Mouse (Mus musculus): ENCODE data around the gene Bnc2. TPM values are rescaled to one million over a fixed set of nuclear protein-coding genes. Genes with fewer than 3 reads are reported as not detected.

Gene Bnc2
- polyA plus RNA-seq, 1 experiment from 2014 or later = 28.8 TPM

DNA sequence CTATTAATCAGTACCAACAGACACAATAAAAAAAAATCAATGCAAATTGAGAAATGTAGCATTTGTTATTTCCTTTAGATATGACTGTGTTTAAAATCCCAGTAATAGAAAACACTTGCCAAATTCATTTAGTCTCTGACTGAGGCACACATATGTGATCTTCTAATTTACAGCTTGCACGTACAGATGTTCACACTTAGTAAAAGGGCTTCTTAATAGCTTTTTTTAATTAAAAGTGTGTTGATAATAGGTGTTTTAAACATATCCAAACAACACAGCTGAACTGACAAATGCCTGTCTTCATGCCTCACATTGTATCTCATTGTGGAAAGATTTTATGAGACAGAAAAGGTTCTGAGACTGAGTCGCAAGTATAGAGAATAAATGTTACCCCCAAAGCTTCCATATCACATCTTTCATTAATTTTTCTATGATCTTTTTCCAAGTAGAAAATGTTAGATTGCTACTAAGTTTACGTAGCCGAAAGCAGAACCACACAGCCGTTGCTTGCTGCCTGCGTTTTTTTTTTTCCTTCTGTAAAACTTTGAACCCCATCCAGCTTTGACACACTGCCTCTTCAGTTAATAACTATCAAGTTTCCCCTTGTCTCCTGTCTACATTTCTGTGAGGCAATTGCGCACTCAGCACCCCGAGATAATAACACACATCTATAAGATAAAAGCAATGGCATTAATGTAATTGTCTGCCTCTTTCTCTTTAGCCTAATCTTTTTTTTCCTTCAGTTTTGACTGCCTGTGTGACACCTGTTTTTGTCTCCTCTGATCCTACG is 271.5 kb downstream of the Bnc2 start:
- Histone ChIP-seq H3K4me2 (peak overlapping the region; percentile 24; the same call in 1 of the 2 replicates), H3K27me3 (0 out of 2 replicates have a peak, but pooled peaks cover 5% of the 10 kb centered on the region), H3K9me3 (no peaks in the 10 kb centered on the region), H3K36me3 (no peaks in the 10 kb centered on the region), H3K4me3 (no peak overlapping the region), H3K4me1 (peaks cover 26% of the 10 kb centered on the region), H3K9ac (no peak overlapping the region), H3K27ac (no peak overlapping the region)
- no peak for ATAC-seq (ENCODE audit: insufficient number of reproducible peaks, insufficient read depth, low FRiP score, low TSS enrichment, low read depth)
- WGBS = 18% methylated on average over 9 of the region's 9 CpGs

DNA sequence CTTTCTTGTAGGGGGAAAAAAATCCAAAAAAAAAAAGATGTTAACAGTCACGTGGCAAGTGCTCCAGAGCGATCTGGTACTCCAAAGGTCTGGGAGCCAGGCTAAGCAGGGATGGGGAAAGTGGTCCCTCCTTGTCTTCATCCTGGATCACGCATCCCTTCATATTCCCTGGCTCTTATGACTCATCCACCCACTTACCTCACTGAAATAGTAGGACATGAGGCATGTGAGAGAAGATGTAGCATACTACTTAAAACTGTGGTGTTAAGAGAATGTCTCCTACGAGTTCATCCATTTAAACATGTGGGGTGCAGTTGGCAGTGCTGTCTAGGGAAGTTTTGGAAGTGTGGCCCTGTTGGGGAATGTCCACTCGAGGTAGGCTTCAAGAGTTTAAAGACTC is 286.1 kb downstream of the Bnc2 start:
- no peak overlapping the region for H3K9ac ChIP-seq
- no peak for ATAC-seq (ENCODE audit: insufficient number of reproducible peaks, insufficient read depth, low FRiP score, low TSS enrichment, low read depth)
- H3K36me3 ChIP-seq = peaks cover 10% of the 10 kb centered on the region
- peaks cover 7% of the 10 kb centered on the region for H3K4me1 ChIP-seq
- no peak overlapping the region for H3K4me3 ChIP-seq
- H3K4me2 ChIP-seq = no peak overlapping the region
- no peaks in the 10 kb centered on the region for H3K9me3 ChIP-seq
- no peaks in the 10 kb centered on the region for H3K27me3 ChIP-seq
- H3K27ac ChIP-seq = no peak overlapping the region
- 89% methylated on average over 5 of the region's 5 CpGs for WGBS

DNA sequence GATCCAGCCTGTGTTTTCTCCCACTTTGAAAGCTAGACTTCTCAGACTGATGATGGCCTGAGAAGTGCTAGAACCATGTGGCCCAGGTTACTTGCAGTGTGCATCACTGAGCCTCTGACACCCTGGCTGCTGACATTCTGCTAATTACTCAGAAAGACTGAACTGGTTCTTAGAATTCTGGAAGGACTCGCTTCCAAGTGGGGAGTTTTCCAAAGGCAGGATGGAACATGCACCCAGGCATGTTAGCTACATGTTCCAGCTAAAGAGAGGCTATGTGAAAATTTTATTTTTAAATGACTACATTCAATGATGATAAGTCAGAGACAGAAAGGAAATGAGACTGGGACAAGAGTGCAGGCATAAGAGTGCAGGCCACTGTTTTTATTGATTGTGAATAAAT is 289.9 kb downstream of the Bnc2 start:
- Histone ChIP-seq H3K36me3 (0 out of 2 replicates have a peak, but pooled peaks cover 2% of the 10 kb centered on the region), H3K9ac (no peak overlapping the region), H3K4me2 (no peak overlapping the region), H3K4me3 (no peak overlapping the region), H3K27me3 (no peaks in the 10 kb centered on the region), H3K9me3 (no peaks in the 10 kb centered on the region), H3K27ac (no peak overlapping the region), H3K4me1 (0 out of 2 replicates have a peak, but pooled peaks cover 4% of the 10 kb centered on the region)
- ATAC-seq (ENCODE audit: insufficient number of reproducible peaks, insufficient read depth, low FRiP score, low TSS enrichment, low read depth) = no peak
- WGBS = 71% methylated on average over 1 of the region's 1 CpGs

DNA sequence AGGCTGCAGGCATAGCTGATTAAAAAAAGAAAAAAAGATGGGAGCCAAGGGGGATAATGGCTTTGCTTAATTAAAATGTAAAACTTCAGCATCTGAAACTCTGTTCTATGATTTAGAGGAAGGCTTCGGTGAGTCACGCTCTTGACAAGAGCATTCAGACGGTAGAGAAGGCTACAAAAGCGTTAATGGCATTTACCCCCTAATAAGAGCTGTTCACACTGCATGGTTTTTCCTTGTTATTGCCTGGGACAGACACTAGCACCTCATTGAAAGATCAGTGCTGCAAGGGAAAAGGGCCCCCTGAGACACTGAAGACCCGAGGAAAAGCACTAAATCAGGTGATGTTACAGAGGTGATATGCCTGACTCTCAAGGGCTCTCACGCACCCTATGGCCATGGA is 295.8 kb downstream of the Bnc2 start:
- Histone ChIP-seq H3K36me3 (no peaks in the 10 kb centered on the region), H3K27me3 (no peaks in the 10 kb centered on the region; the same call in 1 of the 2 replicates), H3K27ac (no peak overlapping the region), H3K4me3 (no peak overlapping the region), H3K4me2 (no peak overlapping the region), H3K4me1 (peaks cover 14% of the 10 kb centered on the region), H3K9me3 (no peaks in the 10 kb centered on the region), H3K9ac (no peak overlapping the region)
- no peak for ATAC-seq (ENCODE audit: insufficient number of reproducible peaks, insufficient read depth, low FRiP score, low TSS enrichment, low read depth)
- WGBS = 71% methylated on average over 6 of the region's 6 CpGs

DNA sequence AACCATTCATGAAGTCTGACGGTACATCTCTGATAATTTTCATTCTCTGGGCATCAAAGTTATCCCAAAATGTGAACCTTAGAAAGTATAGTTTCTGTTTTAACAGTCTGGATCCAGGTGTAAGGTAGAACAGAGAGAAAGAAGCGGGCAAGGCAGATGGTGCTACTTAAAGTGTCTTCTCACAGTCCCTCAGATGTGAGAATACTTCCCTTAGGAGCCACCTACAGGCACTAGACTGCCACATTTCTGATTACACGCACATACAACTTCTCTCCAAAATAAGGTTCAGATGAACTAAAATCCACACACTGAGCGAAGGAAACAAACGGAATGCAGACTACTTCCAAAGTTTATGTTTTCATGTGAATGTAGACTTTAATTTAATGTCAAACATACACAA is 297.6 kb downstream of the Bnc2 start:
- Histone ChIP-seq H3K9ac (no peak overlapping the region), H3K4me1 (peaks cover 14% of the 10 kb centered on the region), H3K36me3 (no peaks in the 10 kb centered on the region), H3K4me2 (no peak overlapping the region), H3K27me3 (no peaks in the 10 kb centered on the region; the same call in 1 of the 2 replicates), H3K4me3 (no peak overlapping the region), H3K9me3 (no peaks in the 10 kb centered on the region), H3K27ac (no peak overlapping the region)
- WGBS = 74% methylated on average over 5 of the region's 5 CpGs
- ATAC-seq (ENCODE audit: insufficient number of reproducible peaks, insufficient read depth, low FRiP score, low TSS enrichment, low read depth) = no peak

DNA sequence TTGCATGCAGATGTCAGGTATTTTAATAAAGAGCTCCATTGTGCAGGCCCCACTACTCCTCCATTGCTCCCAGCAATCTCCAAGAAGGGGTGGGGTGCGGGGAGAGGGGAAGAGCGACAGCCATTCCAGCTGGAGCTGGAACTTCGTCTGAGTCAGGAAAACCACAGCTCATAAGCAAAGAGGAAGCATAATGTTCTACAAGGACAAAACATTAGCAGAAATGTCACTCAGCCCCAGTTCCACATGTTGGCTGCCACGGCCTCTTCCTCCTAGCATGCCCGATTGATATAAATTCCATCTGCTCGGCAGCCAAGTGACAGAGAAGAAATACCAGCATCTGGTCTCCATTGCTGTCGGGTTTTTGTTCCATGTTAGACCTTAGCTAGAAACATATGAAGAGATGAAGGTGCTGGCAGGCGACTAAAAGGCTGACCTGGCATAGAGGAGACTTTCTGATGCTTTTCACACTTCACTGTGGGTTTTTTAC is 312.7 kb downstream of the Bnc2 start:
- H3K9ac ChIP-seq = no peak overlapping the region
- WGBS = 13% methylated on average over 8 of the region's 8 CpGs
- no peaks in the 10 kb centered on the region for H3K9me3 ChIP-seq
- H3K27me3 ChIP-seq = no peaks in the 10 kb centered on the region
- ATAC-seq (ENCODE audit: insufficient number of reproducible peaks, insufficient read depth, low FRiP score, low TSS enrichment, low read depth) = 0 out of 2 replicates have a peak, but pooled peaks have one; percentile 43
- H3K36me3 ChIP-seq = no peaks in the 10 kb centered on the region
- H3K27ac ChIP-seq = peak overlapping the region; percentile 77
- peak overlapping the region; percentile 14; the same call in 1 of the 2 replicates for H3K4me2 ChIP-seq
- H3K4me1 ChIP-seq = peaks cover 34% of the 10 kb centered on the region
- H3K4me3 ChIP-seq = no peak overlapping the region

DNA sequence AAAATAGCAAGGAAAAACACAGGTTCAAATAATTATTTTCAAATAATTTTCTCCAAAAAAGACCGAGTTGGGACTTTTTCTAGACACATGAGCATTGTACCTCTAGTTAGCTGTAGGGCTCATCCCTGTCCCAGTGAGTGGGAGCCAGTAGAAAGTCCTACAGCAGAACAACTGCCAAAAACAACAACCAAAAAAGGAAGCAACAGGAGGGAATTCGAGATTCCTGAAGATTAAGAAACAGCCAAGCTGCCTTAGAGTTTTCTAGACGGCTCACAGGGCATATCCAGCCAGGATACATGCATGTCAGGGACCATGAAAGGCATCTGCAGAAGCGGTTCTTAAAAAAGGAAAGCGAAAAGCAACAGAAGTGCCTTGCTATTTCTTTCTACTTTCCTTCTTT is 313.9 kb downstream of the Bnc2 start:
- peaks cover 44% of the 10 kb centered on the region for H3K4me1 ChIP-seq
- no peak overlapping the region for H3K4me2 ChIP-seq
- no peaks in the 10 kb centered on the region for H3K27me3 ChIP-seq
- H3K27ac ChIP-seq = peak overlapping the region; percentile 18; the same call in 1 of the 2 replicates
- H3K36me3 ChIP-seq = no peaks in the 10 kb centered on the region
- no peaks in the 10 kb centered on the region for H3K9me3 ChIP-seq
- no peak overlapping the region for H3K9ac ChIP-seq
- WGBS = 32% methylated on average over 5 of the region's 5 CpGs
- ATAC-seq (ENCODE audit: insufficient number of reproducible peaks, insufficient read depth, low FRiP score, low TSS enrichment, low read depth) = no peak
- H3K4me3 ChIP-seq = no peak overlapping the region

DNA sequence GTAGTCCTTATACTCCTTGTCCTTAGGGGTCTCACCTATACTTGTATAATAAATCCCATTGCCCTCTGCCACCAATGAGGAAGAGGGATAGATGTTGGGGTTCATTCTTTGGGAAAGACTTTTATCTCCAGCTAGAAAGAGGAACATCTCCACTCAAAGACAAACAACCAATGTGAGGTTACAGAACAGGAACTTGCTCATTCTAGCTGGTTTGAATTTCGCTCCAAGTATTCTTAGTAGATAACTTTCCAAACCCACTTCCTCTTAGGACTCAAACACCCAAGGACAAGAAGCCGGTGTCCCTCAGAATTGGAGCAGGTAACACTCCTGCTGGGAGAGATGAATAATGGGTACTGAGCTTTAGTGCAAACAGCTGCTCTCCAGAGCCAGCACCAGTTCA is 315.1 kb downstream of the Bnc2 start:
- no peak for ATAC-seq (ENCODE audit: insufficient number of reproducible peaks, insufficient read depth, low FRiP score, low TSS enrichment, low read depth)
- WGBS = 88% methylated on average over 2 of the region's 2 CpGs
- Histone ChIP-seq H3K4me1 (peaks cover 45% of the 10 kb centered on the region), H3K4me3 (no peak overlapping the region), H3K27me3 (no peaks in the 10 kb centered on the region), H3K27ac (no peak overlapping the region), H3K36me3 (no peaks in the 10 kb centered on the region), H3K9ac (no peak overlapping the region), H3K9me3 (no peaks in the 10 kb centered on the region), H3K4me2 (no peak overlapping the region)

DNA sequence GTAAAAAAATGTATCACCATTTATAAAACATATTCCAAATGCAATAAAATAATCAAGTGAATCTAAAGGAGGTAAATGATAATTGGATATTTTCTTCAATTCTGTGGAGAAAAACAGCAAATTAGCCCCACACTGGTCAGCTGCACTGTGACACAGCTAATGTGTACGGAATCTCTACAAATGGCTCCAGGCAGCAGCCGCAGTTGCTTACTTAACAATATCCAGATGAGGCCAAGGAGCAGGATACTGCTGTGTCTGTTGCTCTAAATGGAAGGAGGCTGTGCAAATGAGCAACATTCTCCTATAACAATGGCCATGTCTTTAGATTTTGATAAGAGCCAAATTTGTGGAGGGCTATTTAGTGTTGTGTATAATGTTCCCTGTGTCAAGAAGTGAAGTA is 316.9 kb downstream of the Bnc2 start:
- Histone ChIP-seq H3K27ac (no peak overlapping the region), H3K27me3 (no peaks in the 10 kb centered on the region), H3K4me3 (no peak overlapping the region), H3K9ac (no peak overlapping the region), H3K4me2 (no peak overlapping the region), H3K4me1 (peaks cover 41% of the 10 kb centered on the region), H3K36me3 (no peaks in the 10 kb centered on the region), H3K9me3 (no peaks in the 10 kb centered on the region)
- ATAC-seq (ENCODE audit: insufficient number of reproducible peaks, insufficient read depth, low FRiP score, low TSS enrichment, low read depth) = no peak
- WGBS = 14% methylated on average over 2 of the region's 2 CpGs

DNA sequence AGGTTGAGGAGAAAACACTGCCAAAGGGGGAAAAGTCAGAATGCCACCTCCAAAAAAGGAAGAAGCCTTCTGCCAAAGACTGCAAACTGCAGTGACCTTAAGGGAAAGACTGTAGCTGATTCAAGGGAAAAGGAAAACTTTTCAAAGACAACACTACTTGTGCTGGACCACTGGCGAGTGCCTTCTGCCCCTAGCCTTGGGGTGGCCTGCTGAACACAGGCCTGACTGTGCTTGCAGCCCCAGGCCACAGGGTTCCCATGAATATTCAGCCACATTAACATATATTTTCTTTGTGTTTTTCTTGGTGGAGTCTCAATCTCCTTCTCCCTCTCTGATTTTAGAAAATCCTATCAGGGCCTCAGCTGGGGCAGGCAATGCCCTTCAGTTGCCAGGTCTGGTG is 317.7 kb downstream of the Bnc2 start:
- Histone ChIP-seq H3K9me3 (no peaks in the 10 kb centered on the region), H3K27ac (peak overlapping the region; percentile 80), H3K9ac (no peak overlapping the region), H3K4me3 (no peak overlapping the region), H3K36me3 (no peaks in the 10 kb centered on the region), H3K4me1 (peaks cover 33% of the 10 kb centered on the region), H3K27me3 (no peaks in the 10 kb centered on the region), H3K4me2 (no peak overlapping the region)
- WGBS = 28% methylated on average over 1 of the region's 1 CpGs
- ATAC-seq (ENCODE audit: insufficient number of reproducible peaks, insufficient read depth, low FRiP score, low TSS enrichment, low read depth) = no peak

DNA sequence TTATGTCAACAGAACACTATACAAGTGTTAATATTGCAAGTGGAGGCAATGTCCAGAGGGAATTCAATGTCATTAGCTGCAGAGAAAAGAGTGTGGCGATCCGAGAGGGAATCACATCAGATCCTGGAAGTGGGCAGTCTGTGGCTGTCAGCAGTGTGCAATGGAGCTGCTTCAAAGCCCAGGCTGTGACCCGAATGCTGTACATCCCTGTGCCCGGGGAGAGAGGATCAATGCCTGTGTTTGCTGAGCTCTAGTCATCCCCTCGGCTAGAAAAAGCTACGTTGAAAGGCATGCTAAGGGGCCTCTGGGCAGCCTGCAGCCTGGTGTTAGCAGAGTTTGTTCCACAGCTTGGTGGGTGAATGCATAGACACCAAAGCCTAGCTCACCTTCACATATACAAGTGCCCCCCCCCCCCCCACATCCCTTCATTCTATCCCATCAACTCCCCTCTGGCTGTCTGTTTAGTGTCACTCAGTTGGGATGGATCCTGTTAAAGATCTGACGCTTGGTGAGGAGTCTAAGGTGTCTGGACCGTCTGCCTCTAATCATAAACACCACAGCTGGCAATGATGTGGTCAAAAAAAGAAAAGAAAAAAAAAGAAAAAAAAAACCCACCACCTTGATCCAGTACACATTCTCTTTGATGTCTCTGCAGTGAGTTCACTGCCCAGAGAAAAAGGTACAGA is 318.5 kb downstream of the Bnc2 start:
- no peaks in the 10 kb centered on the region for H3K36me3 ChIP-seq
- no peak for ATAC-seq (ENCODE audit: insufficient number of reproducible peaks, insufficient read depth, low FRiP score, low TSS enrichment, low read depth)
- no peak overlapping the region for H3K9ac ChIP-seq
- H3K4me1 ChIP-seq = peaks cover 28% of the 10 kb centered on the region
- H3K27me3 ChIP-seq = no peaks in the 10 kb centered on the region
- no peak overlapping the region for H3K4me2 ChIP-seq
- H3K27ac ChIP-seq = no peak overlapping the region; the same call in 1 of the 2 replicates
- 10% methylated on average over 8 of the region's 8 CpGs for WGBS
- H3K4me3 ChIP-seq = no peak overlapping the region
- H3K9me3 ChIP-seq = no peaks in the 10 kb centered on the region

DNA sequence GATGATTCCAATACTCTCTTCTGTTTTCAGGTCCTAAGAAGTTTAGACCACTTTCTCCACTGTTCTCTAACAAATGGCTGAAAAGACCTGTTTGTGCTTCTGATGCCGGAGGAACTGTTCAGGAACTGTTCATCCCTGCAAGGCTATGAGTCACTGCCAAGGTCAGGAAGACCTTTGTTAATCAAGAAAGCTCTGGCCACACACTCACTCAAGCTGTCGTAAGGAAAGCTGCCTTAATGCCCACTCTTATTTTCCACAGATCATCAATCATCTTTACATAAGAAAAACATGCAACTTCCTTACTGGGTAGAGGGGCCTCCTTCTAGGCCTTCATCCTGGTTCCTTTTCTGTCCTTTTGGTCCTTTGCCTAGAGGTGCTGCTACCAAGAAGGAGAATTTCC is 322.4 kb downstream of the Bnc2 start:
- H3K4me3 ChIP-seq = no peak overlapping the region
- H3K27me3 ChIP-seq = no peaks in the 10 kb centered on the region
- peaks cover 25% of the 10 kb centered on the region for H3K4me1 ChIP-seq
- H3K36me3 ChIP-seq = no peaks in the 10 kb centered on the region
- 74% methylated on average over 2 of the region's 2 CpGs for WGBS
- no peak for ATAC-seq (ENCODE audit: insufficient number of reproducible peaks, insufficient read depth, low FRiP score, low TSS enrichment, low read depth)
- H3K4me2 ChIP-seq = no peak overlapping the region
- no peak overlapping the region for H3K27ac ChIP-seq
- H3K9me3 ChIP-seq = no peaks in the 10 kb centered on the region
- H3K9ac ChIP-seq = no peak overlapping the region
